Mouse (Mus musculus): ENCODE results near the gene Slc30a2.
A peak's percentile ranks its signal among the peaks of the same experiment; 100 is the strongest.
"Not testable (repeated sequence)": the region's sequence is repeated elsewhere in the genome, so short reads cannot be mapped to it uniquely, and the experiment has no call there.

The Slc30a2 gene

DNA sequence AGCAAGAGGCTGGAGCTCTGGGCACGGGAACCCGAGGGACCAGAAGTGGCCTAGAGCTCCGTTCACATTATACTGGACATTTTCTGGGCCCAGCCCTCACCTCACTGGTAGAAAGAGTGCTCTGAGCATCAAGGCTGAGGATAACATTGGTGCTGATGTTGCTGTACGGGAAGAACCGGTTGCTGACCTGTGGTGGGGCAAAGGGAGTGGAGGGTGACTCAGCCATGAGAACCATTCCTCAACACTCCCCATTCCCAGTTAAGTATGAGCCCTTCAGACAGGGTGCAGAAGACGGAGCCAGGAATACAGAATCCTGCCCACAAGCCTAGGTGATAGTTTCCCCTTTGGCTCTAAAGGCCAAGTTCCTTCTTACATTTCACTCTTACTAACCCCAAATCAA, 16.7 kb downstream of the Slc30a2 start:
- no peak for DNase-seq (ENCODE audit: low spot score)

DNA sequence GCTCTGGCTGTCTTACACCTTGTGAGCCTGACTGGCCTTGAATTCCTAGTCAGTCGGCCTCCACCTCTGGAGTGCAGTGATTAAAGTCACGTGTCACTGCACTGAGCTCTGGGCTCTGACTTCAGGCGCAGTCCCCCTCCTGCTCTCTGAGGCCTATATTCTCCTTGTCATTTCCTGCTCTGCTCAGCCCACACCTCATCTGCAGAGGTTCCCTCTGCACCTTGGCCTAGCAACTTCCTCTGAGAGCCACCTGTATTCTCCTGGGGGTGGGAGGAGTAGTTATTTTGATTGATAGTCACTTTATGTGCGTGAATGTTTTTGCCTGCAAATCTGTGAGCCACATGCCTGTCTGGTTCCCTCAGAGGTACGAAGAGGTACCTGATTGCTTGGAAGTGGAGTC, 18.2 kb downstream of the Slc30a2 start:
- DNase-seq (ENCODE audit: low spot score): no peak

DNA sequence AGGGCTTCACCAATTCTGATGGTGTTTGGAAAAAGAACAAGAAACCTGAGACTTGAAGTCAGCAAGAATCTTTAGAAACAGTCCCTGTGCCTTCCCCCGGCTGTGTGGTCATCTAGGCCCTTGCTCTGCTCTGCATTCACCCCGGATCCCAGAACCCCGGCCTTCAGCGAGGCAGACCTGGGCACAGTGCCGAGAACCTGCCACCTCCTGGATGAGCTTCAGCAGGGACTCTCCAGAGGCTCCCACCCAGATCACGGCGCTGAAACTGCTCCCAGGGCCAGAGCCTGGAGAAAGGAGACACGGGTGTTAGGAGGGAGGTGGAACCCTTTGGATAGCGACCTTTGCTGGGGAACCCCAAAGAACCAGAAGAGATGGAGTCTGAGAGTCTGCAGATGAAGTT, 19.1 kb downstream of the Slc30a2 start:
- no peak for DNase-seq (ENCODE audit: low spot score)

DNA sequence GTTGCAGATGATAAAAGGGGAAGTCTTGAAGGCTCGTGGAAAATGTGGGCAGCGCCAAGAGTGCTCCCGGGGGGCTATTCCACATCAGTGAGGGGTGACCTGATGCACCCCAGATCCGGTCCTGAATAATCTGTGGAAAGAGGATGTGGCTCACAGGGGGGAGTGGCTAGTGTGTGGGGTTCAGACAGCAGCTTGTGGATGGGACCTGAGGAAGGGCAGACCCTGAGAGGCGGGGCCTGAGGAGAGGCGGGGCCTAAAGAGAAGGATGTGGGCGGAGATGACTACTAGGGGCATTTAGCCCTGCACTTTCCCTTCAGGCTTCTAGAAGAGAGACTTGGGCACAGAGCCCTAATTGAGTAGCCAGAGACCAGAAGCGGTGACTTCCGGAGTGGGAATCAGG, 19.6 kb downstream of the Slc30a2 start:
- DNase-seq (ENCODE audit: low spot score): no peak

DNA sequence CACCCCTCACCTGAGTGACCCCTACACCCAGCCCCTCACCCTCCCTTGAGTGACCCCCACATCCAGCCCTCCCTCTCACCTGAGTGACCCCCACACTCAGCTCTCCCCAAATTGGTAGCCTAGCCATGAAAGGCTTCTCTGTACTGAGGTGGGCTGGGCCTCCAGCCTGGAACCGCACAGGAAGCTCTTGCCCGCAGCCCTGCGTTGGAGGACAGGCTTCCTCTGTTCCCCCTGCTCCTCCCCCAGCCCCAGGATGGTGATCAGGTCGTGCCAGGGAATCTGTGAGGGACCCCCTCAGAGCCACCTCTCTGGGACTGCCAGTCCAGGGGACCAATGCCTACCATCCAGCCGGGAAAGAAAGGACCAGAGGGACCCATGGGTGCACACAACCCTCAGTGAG, 22.3 kb downstream of the Slc30a2 start:
- DNase-seq (ENCODE audit: low spot score): no peak

DNA sequence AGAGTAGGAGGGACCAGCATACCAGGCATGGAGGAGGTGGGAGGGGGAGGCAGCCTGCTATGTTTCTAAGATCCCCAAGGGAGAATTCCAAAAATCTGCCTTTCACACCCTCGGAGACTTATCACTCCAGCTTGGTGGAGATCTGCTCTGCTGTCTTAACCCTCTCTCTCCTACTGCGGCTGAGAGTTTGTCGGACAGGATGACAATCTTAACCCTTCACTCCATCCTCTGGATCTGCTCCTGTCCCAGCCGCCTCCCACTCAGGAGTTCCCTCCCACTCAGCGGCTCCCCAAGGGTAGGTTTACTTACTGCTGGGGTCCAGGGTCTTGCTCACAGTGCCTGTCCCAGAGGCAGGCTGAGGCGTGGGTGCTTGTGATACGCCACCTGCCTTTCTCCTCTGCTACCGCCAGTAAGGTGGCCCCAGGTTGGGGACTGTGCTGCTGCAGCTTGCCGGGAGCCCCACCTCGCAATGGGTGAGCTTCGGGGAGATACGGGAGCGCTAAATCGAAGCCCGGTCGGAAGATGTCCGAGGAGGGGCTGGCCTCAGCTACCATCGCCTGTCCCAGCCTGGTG, 27.8 kb downstream of the Slc30a2 start:
- DNase-seq (ENCODE audit: low spot score): no peak

DNA sequence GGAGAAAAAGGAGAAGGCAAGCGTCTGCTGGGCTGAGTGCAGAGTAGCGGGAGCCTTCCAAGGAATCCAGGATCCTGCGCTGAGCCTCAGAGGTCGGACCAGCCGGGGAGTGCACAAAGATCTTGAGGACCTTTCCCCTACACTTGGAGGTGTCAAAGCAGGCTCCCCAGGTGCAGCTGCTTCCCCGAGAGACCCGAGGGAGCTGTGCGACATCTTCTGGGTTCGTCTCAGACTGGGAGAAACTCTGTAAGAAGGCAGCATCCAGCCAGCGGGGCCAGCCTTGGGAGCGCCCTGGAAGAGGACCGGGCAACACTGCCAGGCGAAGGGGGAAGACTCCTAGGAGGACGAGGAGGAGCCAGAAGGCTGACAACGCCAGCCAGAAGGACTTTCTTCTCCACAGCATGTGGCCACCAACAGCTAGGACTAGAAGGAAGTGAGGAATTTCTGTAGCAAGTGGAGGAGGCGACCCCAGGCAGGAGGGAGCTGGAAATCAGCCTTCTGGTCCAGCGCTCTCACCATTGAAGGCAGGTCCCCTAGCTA, 28.4 kb downstream of the Slc30a2 start:
- no peak for DNase-seq (ENCODE audit: low spot score)

DNA sequence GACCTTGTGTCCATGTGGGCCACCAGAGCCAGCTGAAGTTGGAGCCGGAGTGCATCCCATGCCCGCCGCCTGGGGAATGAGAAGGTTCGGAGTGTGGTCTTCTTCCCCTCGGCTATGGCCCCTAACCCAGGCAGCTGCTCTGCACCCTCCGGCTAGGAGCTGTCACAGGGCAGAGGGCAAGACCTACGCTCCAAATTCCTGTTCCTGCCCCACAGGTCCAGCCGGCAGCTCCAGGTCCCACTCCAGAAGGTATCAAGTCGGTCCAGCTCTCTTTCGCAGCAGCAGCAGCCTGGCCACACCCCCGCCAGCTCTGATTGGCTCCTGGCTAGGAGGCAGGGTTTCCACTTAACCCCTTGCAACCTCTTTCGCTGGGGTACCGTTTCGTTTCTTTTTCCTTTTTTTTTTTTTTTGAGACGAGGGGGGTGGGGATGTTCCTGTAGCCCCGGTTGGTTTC, 29.3 kb downstream of the Slc30a2 start:
- DNase-seq (ENCODE audit: low spot score): peak; percentile 84

DNA sequence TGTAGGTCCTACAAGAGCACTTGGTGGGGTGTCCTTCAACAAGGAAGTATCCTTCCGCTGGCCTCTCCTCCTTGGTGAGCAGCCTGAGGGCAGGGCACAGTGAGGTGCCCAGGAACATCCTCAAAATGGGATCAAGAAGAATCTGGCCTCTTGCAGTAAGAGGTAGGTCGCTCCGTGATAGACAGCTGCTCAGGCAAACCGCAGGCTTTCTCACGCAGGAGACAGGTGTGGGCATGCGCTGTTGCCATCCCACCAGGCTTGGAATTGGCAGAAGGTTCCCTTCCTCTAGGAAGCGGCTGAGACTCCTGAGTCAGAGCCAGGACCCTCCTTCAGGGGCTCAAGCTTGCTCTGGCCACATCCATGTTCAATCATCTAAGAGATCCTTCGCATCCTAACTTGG, 30.3 kb downstream of the Slc30a2 start:
- DNase-seq (ENCODE audit: low spot score): no peak

DNA sequence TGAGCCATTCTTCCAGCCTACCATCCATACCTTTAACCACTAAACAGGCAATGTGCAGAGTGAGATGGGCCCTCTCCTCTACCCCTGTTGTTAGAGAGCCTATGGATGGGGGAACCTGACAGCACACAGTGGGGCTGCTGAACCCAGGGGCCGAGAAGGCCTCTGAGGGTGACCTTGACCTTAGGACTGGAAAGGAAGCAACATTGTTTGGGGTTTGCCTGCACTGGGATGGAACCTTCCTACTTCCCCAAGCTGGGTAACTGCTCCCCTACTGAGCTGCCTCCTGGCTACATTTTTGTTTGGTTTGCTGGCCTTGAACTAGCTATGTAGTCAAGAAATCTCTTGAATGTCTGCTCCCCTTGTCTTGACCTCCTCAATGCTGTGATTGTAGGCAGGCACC, 31.3 kb downstream of the Slc30a2 start:
- DNase-seq (ENCODE audit: low spot score): no peak

DNA sequence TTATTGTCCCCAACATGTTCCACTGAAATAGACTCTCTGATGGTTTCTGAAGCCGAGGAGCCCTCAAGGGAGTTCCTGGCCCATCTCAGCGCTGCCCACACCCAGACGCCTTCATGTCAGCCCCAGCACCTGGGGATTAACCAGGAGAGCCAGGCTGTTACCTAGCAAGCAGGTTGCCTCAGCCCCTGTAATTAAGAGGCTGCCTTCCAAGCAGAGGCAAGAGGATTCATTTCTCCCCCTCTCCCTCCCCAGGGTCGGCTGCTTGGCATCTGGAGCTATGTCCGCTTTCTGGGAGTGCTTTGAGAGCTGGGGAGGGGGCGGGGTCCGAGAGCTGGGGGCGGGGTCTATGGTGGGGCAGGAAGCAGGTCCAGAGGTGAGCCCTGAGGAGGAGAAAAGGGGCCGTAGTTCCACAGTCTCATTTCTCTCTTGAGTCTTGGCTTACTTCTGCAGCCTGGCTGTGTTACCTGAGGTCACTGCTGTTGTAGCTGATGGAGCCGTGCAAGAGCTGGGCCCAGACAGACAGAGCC, 35.2 kb downstream of the Slc30a2 start:
- DNase-seq (ENCODE audit: low spot score): no peak

DNA sequence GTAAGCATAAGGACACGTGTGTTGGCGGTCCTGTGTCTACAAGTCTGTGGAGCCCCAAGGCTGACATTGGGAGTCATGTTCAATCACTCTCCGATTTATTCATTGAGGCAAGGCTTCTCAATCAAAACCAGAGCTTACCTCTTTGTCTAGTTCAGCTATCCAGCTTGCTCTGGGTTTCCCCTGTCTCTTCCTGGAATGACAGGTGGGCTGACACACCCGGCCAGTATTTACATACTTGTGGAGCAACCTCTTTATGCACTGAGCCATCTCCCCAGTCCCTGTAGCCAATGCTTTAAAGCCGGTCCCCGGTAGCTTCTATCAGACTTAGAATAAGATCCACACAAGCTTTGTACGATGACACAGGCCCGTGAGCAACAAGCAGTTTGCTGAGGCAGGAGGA, 36.5 kb downstream of the Slc30a2 start:
- no peak for DNase-seq (ENCODE audit: low spot score)

DNA sequence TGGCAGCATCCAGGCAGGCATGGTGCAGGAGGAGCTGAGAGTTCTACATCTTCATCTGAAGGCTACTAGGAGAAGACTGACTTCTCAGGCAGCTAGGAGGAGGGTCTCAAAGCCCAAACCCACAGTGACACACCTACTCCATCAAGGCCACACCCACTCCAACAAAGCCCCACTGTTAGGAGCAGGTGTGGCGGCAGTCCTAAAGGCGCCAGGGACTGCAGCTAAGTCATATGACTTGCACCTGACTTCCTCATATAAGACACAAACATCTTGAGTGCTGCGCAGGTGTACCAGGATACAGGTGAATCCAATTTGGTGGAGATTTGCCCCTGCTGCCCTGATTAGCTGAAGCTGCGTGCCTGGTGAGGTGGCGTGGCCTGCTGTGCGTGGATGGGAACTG, 40.8 kb downstream of the Slc30a2 start, which contains the start of gene Extl1:
Extl1 (minus strand) TSS at position 101 of the 400 bp plus-strand sequence.
- DNase-seq (ENCODE audit: low spot score): not testable (repeated sequence)

DNA sequence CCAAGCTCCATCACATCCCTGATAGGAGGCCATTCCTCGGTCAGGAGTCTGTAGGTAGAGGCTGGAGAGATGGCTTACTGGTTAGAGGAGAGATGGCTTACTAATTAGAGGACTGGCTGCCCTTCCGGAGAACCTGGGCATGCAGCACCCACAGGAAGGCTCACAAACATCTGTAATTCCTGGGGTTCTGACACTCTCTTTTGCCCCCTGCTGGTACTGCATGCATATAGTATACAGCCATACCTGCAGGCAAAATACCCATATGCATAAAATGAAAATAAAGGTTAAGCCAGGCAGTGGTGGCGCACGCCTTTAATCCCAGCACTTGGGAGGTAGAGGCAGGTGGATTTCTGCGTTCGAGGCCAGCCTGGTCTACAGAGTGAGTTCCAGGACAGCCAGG, 44.3 kb downstream of the Slc30a2 start:
- DNase-seq (ENCODE audit: low spot score): no peak

DNA sequence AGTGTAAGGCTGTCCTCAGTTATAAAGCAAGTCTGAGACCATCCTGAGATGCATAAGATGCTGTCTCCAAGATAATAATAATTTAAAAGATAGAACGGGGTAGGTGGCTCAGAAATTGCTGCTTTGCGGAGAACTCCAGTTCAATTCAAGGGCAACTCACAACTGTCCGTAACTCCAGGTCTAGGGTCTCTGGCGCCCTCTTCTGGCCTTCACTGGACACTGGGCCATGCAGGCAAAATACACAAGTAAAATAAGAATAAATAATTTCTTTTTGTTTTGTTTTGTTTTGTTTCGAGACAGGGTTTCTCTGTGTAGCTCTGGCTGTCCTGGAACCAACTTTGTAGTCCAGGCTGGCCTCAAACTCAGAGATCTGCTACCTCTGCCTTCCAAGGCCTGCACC, 45.4 kb downstream of the Slc30a2 start:
- DNase-seq (ENCODE audit: low spot score): peak; percentile 81

DNA sequence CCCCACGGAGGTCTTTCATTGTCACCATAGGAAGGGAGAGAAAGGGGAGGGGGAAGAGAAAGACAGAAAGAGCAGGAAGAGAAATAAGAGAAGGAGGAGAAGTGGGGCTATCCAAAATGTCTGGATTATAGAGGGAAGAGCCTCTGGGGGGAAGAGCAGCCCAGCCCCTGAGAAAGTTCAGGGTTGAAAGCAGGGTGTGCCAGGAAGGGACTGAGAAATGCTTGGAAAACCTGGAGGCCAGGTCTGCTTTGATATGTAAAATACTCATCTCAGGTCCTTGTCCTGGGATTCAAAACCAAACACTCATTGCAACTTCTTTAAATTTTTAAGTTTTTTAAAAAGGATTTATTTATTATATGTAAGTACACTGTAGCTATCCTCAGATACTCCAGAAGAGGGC, 48.7 kb downstream of the Slc30a2 start:
- DNase-seq (ENCODE audit: low spot score): no peak

DNA sequence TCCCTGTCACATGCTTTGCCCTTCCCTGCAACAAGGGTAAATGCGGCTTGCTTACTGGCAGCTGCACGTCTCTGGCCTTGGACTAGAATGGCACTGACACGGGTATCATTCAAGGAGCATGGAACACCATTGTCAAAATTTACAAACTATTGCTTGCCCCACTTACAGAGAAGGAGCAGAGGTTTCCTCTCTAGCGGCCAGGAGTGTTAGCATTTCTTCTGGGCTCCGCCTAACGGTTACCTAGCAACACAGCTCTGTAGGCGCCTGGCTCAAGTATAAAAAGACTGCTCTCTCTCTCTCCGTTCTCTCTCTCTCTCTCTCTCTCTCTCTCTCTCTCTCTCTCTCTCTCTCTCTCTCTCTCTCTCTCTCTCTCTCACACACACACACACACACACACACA, 49.6 kb downstream of the Slc30a2 start:
- peak; percentile 53 for DNase-seq (ENCODE audit: low spot score)

DNA sequence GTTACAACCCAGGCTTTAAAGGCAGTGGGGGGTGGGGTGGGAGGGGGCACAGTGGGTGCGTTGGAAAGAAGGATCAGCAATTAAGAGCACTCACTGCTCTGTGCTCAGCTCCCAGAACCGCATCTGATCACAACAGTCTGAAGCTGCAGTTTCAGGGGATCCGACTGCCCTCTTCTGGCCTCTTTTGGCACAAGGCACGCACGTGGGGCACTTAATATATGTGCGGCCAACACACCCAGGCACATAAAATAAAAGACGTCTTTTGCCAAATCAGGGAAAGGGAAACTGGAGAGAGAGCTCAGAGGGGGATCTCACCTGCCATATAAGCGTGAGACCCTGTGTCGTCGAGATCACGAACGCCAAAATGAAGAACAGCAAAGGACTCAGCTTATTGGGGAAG, 50.0 kb downstream of the Slc30a2 start:
- DNase-seq (ENCODE audit: low spot score): peak; percentile 53

DNA sequence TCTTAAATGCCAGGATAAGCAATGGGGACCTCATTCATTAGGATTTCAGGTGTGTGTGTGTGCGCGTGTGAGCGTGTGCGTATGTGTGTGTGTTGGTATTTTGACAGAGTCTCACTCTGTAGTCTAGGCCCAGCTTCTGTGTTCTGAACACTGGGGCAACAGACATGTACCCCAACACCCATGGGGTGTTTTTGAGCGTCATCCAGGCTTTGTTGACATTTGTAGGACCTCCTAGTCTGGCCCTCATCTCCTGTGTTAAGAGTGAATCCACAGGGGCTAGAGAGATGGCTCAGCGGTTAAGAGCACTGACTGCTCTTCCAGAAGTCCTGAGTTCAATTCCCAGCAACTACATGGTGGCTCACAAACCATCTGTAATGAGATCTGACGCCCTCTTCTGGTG, 52.2 kb downstream of the Slc30a2 start:
- DNase-seq (ENCODE audit: low spot score): no peak

DNA sequence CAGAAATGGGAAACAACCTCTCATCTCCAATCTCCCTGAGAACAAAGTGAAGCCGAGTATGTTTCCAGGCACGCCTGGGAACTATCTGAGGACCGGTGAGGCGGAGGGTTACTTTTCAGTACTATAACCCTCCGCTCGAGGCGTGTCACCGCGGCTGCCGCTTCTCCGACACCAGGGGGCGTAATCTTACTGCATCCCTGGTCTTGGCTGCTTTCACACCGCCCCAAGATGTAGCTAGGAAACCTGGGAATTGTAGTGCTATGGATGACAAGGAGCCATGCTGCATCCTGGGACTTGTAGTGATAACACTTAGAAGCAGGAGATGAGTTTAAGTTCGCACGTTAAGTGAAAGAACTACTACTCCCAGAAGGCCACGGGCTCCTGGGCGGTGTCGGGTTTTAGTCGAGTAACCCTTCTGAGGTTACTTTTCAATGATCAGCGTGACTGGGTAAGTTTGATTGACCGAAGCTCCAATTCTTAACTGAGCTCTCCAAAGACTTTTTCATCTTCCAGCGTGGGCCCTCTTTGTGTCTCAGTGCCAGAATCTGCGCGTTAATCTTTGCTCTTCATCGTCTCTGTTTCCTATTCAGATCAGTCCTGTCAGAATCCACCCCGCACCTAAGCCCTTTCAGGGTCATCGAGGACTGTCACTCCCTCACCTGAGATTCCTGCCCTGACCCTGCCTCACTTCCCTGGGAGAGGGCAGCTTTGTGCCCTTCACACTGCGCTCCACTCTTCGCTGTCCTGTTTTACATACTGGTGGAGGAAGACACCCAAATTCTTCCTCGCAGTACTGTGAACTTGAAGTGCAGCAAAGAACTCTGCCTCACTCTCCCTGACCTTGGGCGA, 53.2 kb downstream of the Slc30a2 start, which contains the start of gene Pafah2:
Pafah2 (plus strand) TSS at position 344 of the 849 bp plus-strand sequence.
- peak; percentile 99 for DNase-seq (ENCODE audit: low spot score)

DNA sequence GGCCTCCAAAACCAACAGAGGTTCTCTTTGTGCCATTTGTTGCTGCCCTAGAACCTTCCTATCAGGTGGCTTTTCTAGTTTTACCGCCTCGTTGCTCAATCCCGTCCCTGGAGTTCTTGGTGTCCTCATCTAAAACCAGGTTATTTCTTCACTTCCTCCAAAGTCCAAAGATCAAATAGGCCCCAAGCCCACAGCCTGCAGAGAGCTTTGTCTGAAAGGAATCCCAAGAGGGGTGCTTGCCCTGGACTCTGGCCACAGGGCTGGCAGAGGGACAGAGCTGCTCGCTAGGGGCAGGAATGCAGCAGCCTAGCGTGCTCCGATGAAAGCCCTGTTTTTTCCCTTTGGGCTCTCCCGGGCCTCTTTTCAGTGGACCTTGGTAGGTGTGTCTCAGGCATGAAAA, 54.1 kb downstream of the Slc30a2 start:
- no peak for DNase-seq (ENCODE audit: low spot score)

DNA sequence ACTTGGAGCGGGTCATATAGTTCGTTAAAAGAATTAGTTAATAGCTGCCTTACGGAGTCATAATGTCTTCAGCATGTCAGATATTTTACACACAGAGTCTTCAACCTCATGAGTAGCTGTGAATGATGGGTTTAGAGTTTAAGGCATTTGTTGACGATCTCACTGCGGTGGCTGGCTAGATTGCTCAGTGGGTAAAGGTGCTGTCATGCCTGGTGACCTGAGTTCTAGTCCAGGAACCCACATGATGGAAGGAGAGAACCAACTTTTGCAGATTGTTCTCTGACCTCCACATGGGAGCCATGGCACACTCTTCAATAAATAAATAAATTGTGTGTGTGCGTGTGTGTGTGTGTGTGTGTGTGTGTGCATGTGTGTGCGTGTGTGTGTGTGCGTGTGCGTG, 54.8 kb downstream of the Slc30a2 start:
- DNase-seq (ENCODE audit: low spot score): no peak

DNA sequence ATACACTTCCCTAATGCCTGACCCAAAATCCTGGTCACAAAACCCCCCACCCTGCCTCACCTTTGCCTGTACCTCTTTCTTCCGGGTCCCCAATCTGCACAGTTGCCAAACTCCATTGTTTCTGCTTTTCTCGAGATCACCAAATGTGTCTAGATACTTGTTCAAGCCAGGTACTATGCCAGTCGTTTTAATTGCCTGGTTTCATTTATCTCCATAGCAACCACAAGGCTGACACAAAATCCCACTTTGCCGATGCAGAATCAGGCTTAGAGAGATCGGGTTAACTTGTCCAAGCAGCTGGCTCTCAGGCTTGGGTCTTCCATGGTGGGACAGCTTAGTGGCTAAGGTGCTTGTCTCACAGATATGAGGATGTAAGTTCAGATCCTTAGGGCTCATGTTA, 57.2 kb downstream of the Slc30a2 start:
- no peak for DNase-seq (ENCODE audit: low spot score)
